ENCODE assay signal across 20 mouse cellular contexts in the genomic region with DNA sequence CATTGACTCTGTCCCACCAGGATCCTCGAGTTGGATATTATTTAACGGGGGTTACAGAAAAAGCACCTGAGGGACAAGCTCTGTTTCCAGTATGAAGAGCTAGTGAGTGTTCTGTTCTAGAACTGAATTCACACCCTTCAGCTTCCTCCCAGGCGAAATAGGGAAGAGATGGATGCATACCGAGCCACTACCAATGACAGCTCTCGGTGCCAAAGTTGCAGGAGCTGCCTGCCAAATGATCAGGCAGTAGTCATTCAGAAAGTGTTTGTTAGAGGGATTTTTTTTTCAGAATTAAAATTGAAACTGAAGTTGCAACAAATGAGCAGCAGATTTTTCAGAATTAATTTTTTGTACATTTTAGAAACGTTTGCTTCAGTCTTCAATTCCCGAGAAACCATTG.
DNase-seq lines count a peak whose midpoint lies in the region; ATAC-seq lines count a peak whose summit lies in the region.
"Had no signal": no experiment of that assay in that cellular context is flagged by ENCODE, and none has a peak within 500 bp of the region (broad histone marks: within the 10 kb centered on the region; RNA-seq: fewer than 3 reads in every experiment).

No protein-coding gene starts in this region.

- peak; percentile 3 for DNase-seq in embryo, embryonic 10 days (ENCODE audit: low spot score)
- no peak for DNase-seq in embryo, embryonic 11 days
- no peak for DNase-seq in frontal cortex, postnatal 25 days (ENCODE audit: low spot score in 2 of 2)
- peak; percentile 31 for DNase-seq in right cerebral cortex, adult 18-20 months
- no peak for DNase-seq in right cerebral cortex, adult 2 months (ENCODE audit: low spot score in 2 of 2)
- DNase-seq in kidney, postnatal 36 days = no peak
- DNase-seq: adrenal gland, postnatal 14 days; cerebellum, adult 18-20 months; gastrocnemius, postnatal 10 days; heart, postnatal 14 days; kidney, adult 9 months; kidney, postnatal 10 days; lung, embryonic 14.5 days; lung, postnatal 36 days; right cerebral cortex, postnatal 14 days had no signal

- ATAC-seq in frontal cortex, adult (ENCODE audit: low TSS enrichment) = peak; percentile 71
- ATAC-seq in inflammation-experienced regulatory T-cells, adult 6 months = peak; percentile 54
- ATAC-seq: hindbrain, embryonic 16.5 days; intestine, embryonic 16.5 days; Patski had no signal

Comparison
In these comparisons a context has a peak if more than half of its experiments do, and no peak if none do; other contexts are left out.
1. DNase-seq: peak in embryo, embryonic 10 days (single experiment) and right cerebral cortex, adult 18-20 months (single experiment); none in embryo, embryonic 11 days (single experiment), frontal cortex, postnatal 25 days (0 of 2), right cerebral cortex, adult 2 months (0 of 2) and kidney, postnatal 36 days (0 of 2).